Mouse (Mus musculus): Measurements from ENCODE around the gene Nutf2-ps1.

GRCm38 (mm10) chr19:53574546-53574945 lies 14.3 kb downstream of the Nutf2-ps1 start:
- no peak for TF ChIP-seq CTCF (IDR thresholded peaks at IDR 0.05; ENCODE audit: borderline replicate concordance, insufficient read depth, low read depth, low read length)
- no peak for TF ChIP-seq POLR2A (IDR thresholded peaks at IDR 0.05; ENCODE audit: borderline replicate concordance, insufficient read depth, low read length)

Measured in cerebellum, adult 2 months (tissue).